Mouse (Mus musculus): ENCODE results near the gene Amdhd2. TPM values are rescaled to one million over a fixed set of nuclear protein-coding genes. Genes with fewer than 3 reads are reported as not detected.

Amdhd2 gene
- polyA plus RNA-seq, 1 experiment from 2014 or later, result 27.1 TPM

GRCm38 (mm10) chr17:24208641-24209042, 45.1 kb upstream of the Amdhd2 start:
- WGBS, result 6% methylated on average over 29 of the region's 29 CpGs
- no peak for ATAC-seq (replicated peaks; ENCODE audit: low FRiP score, low TSS enrichment, low read depth)
- H3K9ac ChIP-seq (ENCODE audit: low read length), result peak overlapping the region; percentile 64

GRCm38 (mm10) chr17:24207768-24208640, 44.4 kb upstream of the Amdhd2 start:
- Histone ChIP-seq H3K4me1 (replicated peaks; ENCODE audit: control insufficient read depth, insufficient read depth, low read length) (peaks cover 84% of the 10 kb centered on the region), H3K4me3 (ENCODE audit: low read depth, low read length) (peak overlapping the region; percentile 53), H3K27ac (ENCODE audit: low read depth) (peak overlapping the region; percentile 91), H3K27me3 (replicated peaks; ENCODE audit: control insufficient read depth, insufficient read depth, low read length) (peaks cover 12% of the 10 kb centered on the region; the same call in 1 of the 2 replicates), H3K9me3 (ENCODE audit: control insufficient read depth, low read length) (no peaks in the 10 kb centered on the region), H3K36me3 (ENCODE audit: control insufficient read depth, insufficient read depth, low read length) (no peaks in the 10 kb centered on the region), H3K9ac (ENCODE audit: low read length) (peak overlapping the region; percentile 64), H3K4me2 (ENCODE audit: low read length) (peak overlapping the region; percentile 65)
- ATAC-seq (replicated peaks; ENCODE audit: low FRiP score, low TSS enrichment, low read depth) (no peak), DNase-seq (ENCODE audit: low spot score) (no peak)
- WGBS, result 59% methylated on average over 34 of the region's 34 CpGs

More at GRCm38 (mm10) chr17:24208641-24209042, 45.1 kb upstream of the Amdhd2 start:
- Histone ChIP-seq H3K9me3 (ENCODE audit: control insufficient read depth, low read length) (no peaks in the 10 kb centered on the region), H3K4me1 (replicated peaks; ENCODE audit: control insufficient read depth, insufficient read depth, low read length) (peaks cover 84% of the 10 kb centered on the region), H3K27ac (ENCODE audit: low read depth) (peak overlapping the region; percentile 91), H3K27me3 (replicated peaks; ENCODE audit: control insufficient read depth, insufficient read depth, low read length) (peaks cover 12% of the 10 kb centered on the region; the same call in 1 of the 2 replicates), H3K4me3 (ENCODE audit: low read depth, low read length) (peak overlapping the region; percentile 53), H3K36me3 (ENCODE audit: control insufficient read depth, insufficient read depth, low read length) (no peaks in the 10 kb centered on the region), H3K4me2 (ENCODE audit: low read length) (peak overlapping the region; percentile 65)
- no peak for DNase-seq (ENCODE audit: low spot score)

GRCm38 (mm10) chr17:24206451-24207351, 43.1 kb upstream of the Amdhd2 start:
- WGBS, result 6% methylated on average over 57 of the region's 62 CpGs
- Histone ChIP-seq H3K9me3 (ENCODE audit: control insufficient read depth, low read length) (no peaks in the 10 kb centered on the region), H3K4me1 (replicated peaks; ENCODE audit: control insufficient read depth, insufficient read depth, low read length) (peaks cover 73% of the 10 kb centered on the region), H3K27me3 (replicated peaks; ENCODE audit: control insufficient read depth, insufficient read depth, low read length) (peaks cover 12% of the 10 kb centered on the region; the same call in 1 of the 2 replicates), H3K4me2 (ENCODE audit: low read length) (peak overlapping the region; percentile 65), H3K4me3 (ENCODE audit: low read depth, low read length) (peak overlapping the region; percentile 53), H3K9ac (ENCODE audit: low read length) (peak overlapping the region; percentile 64), H3K36me3 (ENCODE audit: control insufficient read depth, insufficient read depth, low read length) (no peaks in the 10 kb centered on the region), H3K27ac (ENCODE audit: low read depth) (no peak overlapping the region; the same call in 1 of the 2 replicates)
- ATAC-seq (replicated peaks; ENCODE audit: low FRiP score, low TSS enrichment, low read depth), result no peak; the same call in 1 of the 2 replicates
- peak; percentile 80 for DNase-seq (ENCODE audit: low spot score)

GRCm38 (mm10) chr17:24205908-24206361, 42.4 kb upstream of the Amdhd2 start:
- Histone ChIP-seq H3K4me1 (replicated peaks; ENCODE audit: control insufficient read depth, insufficient read depth, low read length) (peaks cover 65% of the 10 kb centered on the region), H3K9ac (ENCODE audit: low read length) (peak overlapping the region; percentile 64), H3K27me3 (replicated peaks; ENCODE audit: control insufficient read depth, insufficient read depth, low read length) (peaks cover 12% of the 10 kb centered on the region; the same call in 1 of the 2 replicates), H3K36me3 (ENCODE audit: control insufficient read depth, insufficient read depth, low read length) (no peaks in the 10 kb centered on the region), H3K27ac (ENCODE audit: low read depth) (peak overlapping the region; percentile 54; the same call in 1 of the 2 replicates), H3K9me3 (ENCODE audit: control insufficient read depth, low read length) (no peaks in the 10 kb centered on the region), H3K4me2 (ENCODE audit: low read length) (peak overlapping the region; percentile 65), H3K4me3 (ENCODE audit: low read depth, low read length) (peak overlapping the region; percentile 61)
- WGBS, result 13% methylated on average over 15 of the region's 15 CpGs
- peak; percentile 84 for DNase-seq (ENCODE audit: low spot score)
- peak; percentile 1; the same call in 1 of the 2 replicates for ATAC-seq (replicated peaks; ENCODE audit: low FRiP score, low TSS enrichment, low read depth)

GRCm38 (mm10) chr17:24205284-24205888, 41.8 kb upstream of the Amdhd2 start, which contains the start of gene Tbc1d24:
Tbc1d24 (minus strand) TSS chr17:24205562.
- ATAC-seq (replicated peaks; ENCODE audit: low FRiP score, low TSS enrichment, low read depth) (peak; percentile 63), DNase-seq (ENCODE audit: low spot score) (peak; percentile 92)
- Histone ChIP-seq H3K27ac (ENCODE audit: low read depth) (peak within 1 kb of the TSS; percentile 54; the same call in 1 of the 2 replicates), H3K36me3 (ENCODE audit: control insufficient read depth, insufficient read depth, low read length) (no peaks in the 10 kb centered on the region), H3K4me1 (replicated peaks; ENCODE audit: control insufficient read depth, insufficient read depth, low read length) (peaks cover 59% of the 10 kb centered on the region), H3K27me3 (replicated peaks; ENCODE audit: control insufficient read depth, insufficient read depth, low read length) (peaks cover 12% of the 10 kb centered on the region; the same call in 1 of the 2 replicates), H3K9ac (ENCODE audit: low read length) (peak within 1 kb of the TSS; percentile 64), H3K4me3 (ENCODE audit: low read depth, low read length) (peak within 1 kb of the TSS; percentile 61), H3K4me2 (ENCODE audit: low read length) (peak within 1 kb of the TSS; percentile 65), H3K9me3 (ENCODE audit: control insufficient read depth, low read length) (no peaks in the 10 kb centered on the region)
- WGBS, result under 1% methylated on average over 64 of the region's 65 CpGs

- Histone ChIP-seq H3K4me3 (ENCODE audit: low read depth, low read length) (peak overlapping the region; percentile 61), H3K4me2 (ENCODE audit: low read length) (peak overlapping the region; percentile 65), H3K9me3 (ENCODE audit: control insufficient read depth, low read length) (no peaks in the 10 kb centered on the region), H3K27me3 (replicated peaks; ENCODE audit: control insufficient read depth, insufficient read depth, low read length) (peaks cover 12% of the 10 kb centered on the region; the same call in 1 of the 2 replicates), H3K9ac (ENCODE audit: low read length) (peak overlapping the region; percentile 54), H3K27ac (ENCODE audit: low read depth) (no peak overlapping the region), H3K36me3 (ENCODE audit: control insufficient read depth, insufficient read depth, low read length) (no peaks in the 10 kb centered on the region), H3K4me1 (replicated peaks; ENCODE audit: control insufficient read depth, insufficient read depth, low read length) (peaks cover 54% of the 10 kb centered on the region)
- no peak for DNase-seq (ENCODE audit: low spot score)
- ATAC-seq (replicated peaks; ENCODE audit: low FRiP score, low TSS enrichment, low read depth), result no peak
- WGBS, result 5% methylated on average over 7 of the region's 7 CpGs
Observed at GRCm38 (mm10) chr17:24204846-24205245, 41.3 kb upstream of the Amdhd2 start.

GRCm38 (mm10) chr17:24203611-24204534, 40.3 kb upstream of the Amdhd2 start:
- peaks cover 12% of the 10 kb centered on the region; the same call in 1 of the 2 replicates for H3K27me3 ChIP-seq (replicated peaks; ENCODE audit: control insufficient read depth, insufficient read depth, low read length)
- WGBS, result 61% methylated on average over 3 of the region's 3 CpGs
- peaks cover 45% of the 10 kb centered on the region for H3K4me1 ChIP-seq (replicated peaks; ENCODE audit: control insufficient read depth, insufficient read depth, low read length)
- ATAC-seq (replicated peaks; ENCODE audit: low FRiP score, low TSS enrichment, low read depth) (no peak), DNase-seq (ENCODE audit: low spot score) (no peak)
- no peak overlapping the region for H3K27ac ChIP-seq (ENCODE audit: low read depth)
- no peaks in the 10 kb centered on the region for H3K36me3 ChIP-seq (ENCODE audit: control insufficient read depth, insufficient read depth, low read length)
- H3K9ac ChIP-seq (ENCODE audit: low read length), result no peak overlapping the region; the same call in 1 of the 2 replicates
- H3K4me3 ChIP-seq (ENCODE audit: low read depth, low read length), result no peak overlapping the region
- peak overlapping the region; percentile 65 for H3K4me2 ChIP-seq (ENCODE audit: low read length)
- no peaks in the 10 kb centered on the region for H3K9me3 ChIP-seq (ENCODE audit: control insufficient read depth, low read length)
